ENCODE assay signal across 29 mouse cellular contexts in the genomic region with DNA sequence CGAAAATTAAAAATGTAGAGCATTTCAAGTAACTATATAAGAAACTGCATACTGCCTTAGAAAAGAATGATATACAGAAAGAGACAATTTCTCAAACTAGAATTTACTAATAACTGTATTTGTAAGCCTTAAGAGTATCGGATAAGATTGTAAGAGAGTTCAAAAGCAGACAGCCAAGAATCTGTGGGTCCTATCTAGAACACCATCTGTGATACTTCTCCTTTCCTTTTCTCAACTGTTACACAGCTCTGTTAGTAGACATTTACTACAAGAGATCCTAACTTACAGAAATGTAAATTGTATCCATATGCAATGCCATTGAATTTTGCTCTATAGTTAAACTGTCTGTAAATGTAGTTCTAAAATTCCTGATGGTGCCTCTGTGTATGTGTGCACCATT.
"Had no signal": no experiment of that assay in that cellular context is flagged by ENCODE, and none has a peak within 500 bp of the region (broad histone marks: within the 10 kb centered on the region; RNA-seq: fewer than 3 reads in every experiment).

No protein-coding gene starts in this region.

- H3K27me3 ChIP-seq: heart, embryonic 12.5 days; hindbrain, embryonic 12.5 days; intestine, embryonic 15.5 days; limb, embryonic 13.5 days; limb, embryonic 15.5 days; liver, embryonic 12.5 days had no signal

- ATAC-seq: hindbrain, embryonic 16.5 days; inflammation-experienced regulatory T-cells, adult 6 months; intestine, embryonic 15.5 days; intestine, postnatal 0 days; liver, embryonic 12.5 days had no signal

- H3K27ac ChIP-seq: gastrocnemius, adult 2 months; heart, embryonic 10.5 days; hindbrain, embryonic 10.5 days; hindbrain, embryonic 12.5 days; hindbrain, embryonic 14.5 days; intestine, embryonic 15.5 days; layer of hippocampus, adult 2 months; limb, embryonic 13.5 days; limb, embryonic 15.5 days; liver, embryonic 12.5 days; liver, embryonic 14.5 days had no signal

- H3K4me1 ChIP-seq: heart, embryonic 10.5 days; heart, embryonic 12.5 days; hindbrain, embryonic 10.5 days; hindbrain, embryonic 12.5 days; intestine, embryonic 15.5 days; limb, embryonic 13.5 days; limb, embryonic 15.5 days; liver, embryonic 12.5 days had no signal

- H3K4me3 ChIP-seq: gastrocnemius, adult 2 months; heart, embryonic 10.5 days; heart, embryonic 12.5 days; hindbrain, embryonic 10.5 days; hindbrain, embryonic 12.5 days; intestine, embryonic 15.5 days; layer of hippocampus, adult 2 months; limb, embryonic 13.5 days; limb, embryonic 15.5 days; liver, embryonic 12.5 days had no signal

- H3K9me3 ChIP-seq: heart, embryonic 10.5 days; heart, embryonic 12.5 days; hindbrain, embryonic 10.5 days; hindbrain, embryonic 12.5 days; intestine, embryonic 15.5 days; limb, embryonic 13.5 days; limb, embryonic 15.5 days; liver, embryonic 12.5 days had no signal

- H3K36me3 ChIP-seq: heart, embryonic 10.5 days; heart, embryonic 12.5 days; hindbrain, embryonic 10.5 days; hindbrain, embryonic 12.5 days; intestine, embryonic 15.5 days; limb, embryonic 13.5 days; limb, embryonic 15.5 days; liver, embryonic 12.5 days had no signal

- DNase-seq: gastrocnemius, adult 2 months; gastrocnemius, postnatal 10 days; gastrocnemius, postnatal 25 days; heart, adult 18-20 months; heart, postnatal 10 days; heart, postnatal 4 days; kidney, adult 18-20 months; kidney, adult 8-10 months; kidney, postnatal 10 days; kidney, postnatal 25 days; kidney, postnatal 4 days; layer of hippocampus, adult 9-11 months; layer of hippocampus, postnatal 36 days; left cerebral cortex, postnatal 4 days; lung, adult 18-20 months had no signal

- H3K9ac ChIP-seq: heart, embryonic 12.5 days; hindbrain, embryonic 12.5 days; hindbrain, embryonic 14.5 days; intestine, embryonic 15.5 days; limb, embryonic 13.5 days; limb, embryonic 15.5 days; liver, embryonic 12.5 days; liver, embryonic 14.5 days had no signal
